Mouse (Mus musculus): ENCODE measurements around the gene Lamtor2. TPM values are rescaled to one million over a fixed set of nuclear protein-coding genes. Genes with fewer than 3 reads are reported as not detected.
A peak's percentile ranks its signal among the peaks of the same experiment; 100 is the strongest.

The Lamtor2 gene
- polyA plus RNA-seq, 3 experiments from 2014 or later = 149 to 189 (median 187) TPM

- ATAC-seq = no peak
These were observed 11.1 kb downstream of the Lamtor2 start for GRCm38 (mm10) chr3:88541622-88542401.

DNA sequence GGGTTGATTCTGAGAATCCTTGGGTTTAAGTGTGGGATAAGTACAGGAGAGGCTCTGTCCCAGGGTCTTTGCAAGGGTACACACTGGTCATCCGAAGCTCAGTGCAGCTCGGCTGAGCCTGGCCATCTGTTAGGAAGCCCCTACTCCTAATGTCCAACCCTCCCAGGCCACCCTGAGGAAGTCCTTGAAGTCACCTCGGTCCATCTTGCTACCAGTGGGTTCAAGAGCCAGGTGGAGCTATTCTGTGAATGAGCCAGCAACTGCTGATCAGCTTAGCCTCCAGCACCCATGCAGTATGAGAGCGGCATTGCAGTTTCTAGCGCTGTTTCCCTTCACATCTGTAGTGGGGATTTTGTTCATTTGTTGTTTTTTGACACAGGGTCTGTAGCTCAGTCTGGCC, 12.8 kb downstream of the Lamtor2 start:
- no peak for ATAC-seq

DNA sequence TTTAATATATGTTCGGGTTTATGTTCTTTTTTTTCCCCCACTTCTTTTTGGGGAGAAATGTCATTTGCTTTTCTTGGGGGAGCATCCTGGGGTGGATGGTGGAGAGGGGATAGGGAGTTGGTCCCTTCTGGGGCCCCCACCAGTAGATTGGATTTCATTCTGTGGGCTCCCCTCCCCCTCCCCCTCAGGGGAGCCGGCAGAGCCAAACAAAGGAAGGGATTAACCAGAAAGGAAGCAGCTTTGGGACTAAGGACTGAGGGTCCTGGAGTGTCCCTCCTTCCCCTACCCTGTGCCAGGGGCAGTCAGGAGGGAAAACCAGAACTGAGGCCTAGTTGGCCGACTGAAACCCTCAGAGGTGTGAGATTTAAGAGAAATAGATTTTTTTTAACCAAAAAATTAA, 13.5 kb downstream of the Lamtor2 start:
- ATAC-seq = no peak

DNA sequence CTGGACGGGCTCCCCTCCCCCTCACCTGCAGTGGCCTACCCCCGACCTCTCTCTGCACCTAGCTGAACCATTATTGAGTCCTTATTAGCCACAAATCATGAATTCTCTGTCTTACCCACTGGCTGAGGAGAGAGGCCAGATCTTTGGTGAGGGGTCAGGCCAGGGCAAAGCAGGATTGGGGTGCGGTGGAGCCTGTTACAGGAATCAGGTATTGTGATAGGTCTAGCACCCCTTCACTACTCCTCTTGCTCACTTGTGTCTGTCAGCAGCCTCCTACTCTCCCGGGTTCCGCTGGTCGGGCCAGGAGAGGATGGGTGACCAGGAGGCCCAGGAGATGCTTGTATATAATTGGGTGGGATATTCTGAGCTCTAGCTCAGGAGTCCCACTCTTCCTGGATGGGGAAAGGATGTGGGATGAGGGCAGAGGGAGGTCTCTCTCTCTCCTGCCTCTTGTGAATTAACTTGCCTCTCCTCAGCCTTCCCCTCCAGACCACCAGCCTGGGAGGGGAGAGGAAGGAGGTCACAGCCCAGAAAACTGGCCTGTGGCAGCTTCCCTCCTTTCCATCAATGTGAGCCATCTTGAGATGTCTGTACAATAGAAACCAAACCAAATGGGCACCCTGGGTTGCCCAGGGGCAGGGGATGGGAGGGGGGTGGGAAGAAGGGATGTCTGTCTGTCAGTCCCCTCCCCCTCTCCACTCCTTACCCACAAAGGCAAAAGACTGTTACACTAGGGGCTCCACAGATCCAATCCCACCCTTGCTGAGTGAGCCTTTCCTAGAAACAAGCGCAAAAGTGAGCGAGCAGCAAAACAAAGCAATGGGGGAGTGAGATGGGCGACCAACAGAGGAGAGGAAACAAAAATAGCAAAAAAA, 14.4 kb downstream of the Lamtor2 start:
- ATAC-seq = no peak

DNA sequence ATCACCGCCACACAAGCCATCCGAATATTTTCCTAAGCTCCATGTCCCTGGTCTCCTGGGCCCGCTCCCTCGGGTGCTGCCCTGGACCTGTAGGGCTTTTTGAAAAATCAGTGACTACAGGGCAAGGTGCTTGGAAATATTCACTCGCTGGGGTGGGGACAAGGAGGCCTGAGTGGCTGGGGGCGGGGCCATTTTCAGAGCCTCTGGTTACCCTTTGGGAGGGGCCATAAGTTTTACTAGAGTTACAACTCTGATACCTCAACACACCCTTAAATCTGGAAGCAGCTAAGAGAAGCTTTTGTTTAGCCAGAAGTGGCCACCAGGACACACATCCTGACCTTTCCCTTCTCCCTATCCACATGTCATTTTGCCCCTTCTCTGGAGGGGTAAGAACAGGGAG, 15.7 kb downstream of the Lamtor2 start:
- ATAC-seq = no peak

DNA sequence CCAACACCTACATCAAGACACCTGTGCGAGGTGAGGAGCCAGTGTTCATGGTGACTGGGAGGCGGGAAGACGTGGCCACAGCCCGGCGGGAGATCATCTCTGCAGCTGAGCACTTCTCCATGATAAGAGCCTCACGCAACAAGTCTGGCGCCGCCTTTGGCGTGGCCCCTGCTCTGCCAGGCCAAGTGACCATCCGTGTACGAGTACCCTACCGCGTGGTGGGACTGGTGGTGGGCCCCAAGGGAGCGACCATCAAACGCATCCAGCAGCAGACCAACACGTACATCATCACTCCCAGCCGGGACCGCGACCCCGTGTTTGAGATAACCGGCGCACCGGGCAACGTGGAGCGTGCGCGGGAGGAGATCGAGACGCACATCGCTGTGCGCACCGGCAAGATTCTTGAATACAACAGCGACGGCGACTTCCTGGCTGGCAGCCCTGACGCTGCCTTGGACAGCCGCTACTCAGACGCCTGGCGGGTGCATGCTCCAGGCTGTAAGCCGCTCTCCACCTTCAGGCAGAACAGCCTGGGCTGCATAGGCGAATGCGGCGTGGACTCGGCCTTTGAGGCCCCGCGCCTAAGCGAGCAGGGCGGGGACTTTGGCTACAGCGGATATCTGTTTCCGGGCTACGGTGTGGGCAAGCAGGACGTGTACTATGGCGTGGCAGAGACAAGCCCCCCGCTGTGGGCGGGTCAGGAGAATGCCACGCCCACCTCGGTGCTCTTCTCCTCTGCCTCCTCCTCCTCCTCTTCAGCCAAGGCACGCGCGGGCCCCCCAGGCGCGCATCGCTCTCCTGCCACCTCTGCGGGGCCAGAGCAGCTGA, 16.6 kb downstream of the Lamtor2 start:
- no peak for ATAC-seq

GRCm38 (mm10) chr3:88535527-88535926, 17.3 kb downstream of the Lamtor2 start:
- no peak for ATAC-seq

DNA sequence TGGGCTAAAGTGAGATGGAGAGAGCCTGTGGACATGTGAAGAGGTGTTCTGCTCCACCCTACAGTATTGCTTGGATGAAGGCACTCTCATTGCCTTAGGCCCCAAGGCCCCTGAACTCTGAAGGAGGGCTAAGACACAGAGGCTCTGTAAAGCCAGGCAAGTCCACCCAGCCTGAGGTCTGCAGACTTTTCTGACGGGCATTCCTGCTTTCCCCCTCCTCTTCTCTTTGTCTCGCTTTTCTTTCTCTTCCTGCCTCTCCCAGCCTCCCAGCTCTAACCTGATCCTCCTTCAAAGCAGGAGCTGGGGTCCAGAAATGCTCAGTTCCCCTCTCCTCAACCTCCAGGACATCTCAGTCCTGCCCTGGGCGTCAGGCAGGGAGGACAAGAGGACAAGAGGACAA, 17.9 kb downstream of the Lamtor2 start:
- ATAC-seq = no peak

DNA sequence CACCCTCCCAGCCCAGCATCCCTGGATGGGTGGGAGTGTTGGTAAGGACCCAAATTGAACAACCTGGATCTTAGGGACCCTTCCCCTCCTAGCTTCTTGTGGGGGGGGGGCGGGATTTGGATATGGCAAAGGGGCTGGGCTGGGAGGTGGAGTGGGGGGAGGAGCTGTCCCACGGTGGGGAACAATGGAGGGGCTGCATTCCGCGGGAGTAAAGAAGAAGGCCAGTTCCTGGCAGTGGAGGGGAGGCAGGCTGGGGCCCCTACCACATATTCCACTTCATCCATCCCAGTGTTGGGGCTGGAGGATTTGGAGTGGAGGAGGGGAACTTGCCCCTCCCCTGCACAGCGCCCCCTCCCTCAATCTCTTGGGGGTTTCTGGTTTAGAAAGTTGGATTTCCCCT, 19.2 kb downstream of the Lamtor2 start:
- no peak for ATAC-seq

GRCm38 (mm10) chr3:88532689-88533511, 20.0 kb downstream of the Lamtor2 start:
- ATAC-seq = no peak

- ATAC-seq = no peak
These were observed 20.6 kb downstream of the Lamtor2 start, which contains the start of gene Mex3a for GRCm38 (mm10) chr3:88532299-88532674. Gene Mex3a (plus strand): TSS chr3:88532395.

DNA sequence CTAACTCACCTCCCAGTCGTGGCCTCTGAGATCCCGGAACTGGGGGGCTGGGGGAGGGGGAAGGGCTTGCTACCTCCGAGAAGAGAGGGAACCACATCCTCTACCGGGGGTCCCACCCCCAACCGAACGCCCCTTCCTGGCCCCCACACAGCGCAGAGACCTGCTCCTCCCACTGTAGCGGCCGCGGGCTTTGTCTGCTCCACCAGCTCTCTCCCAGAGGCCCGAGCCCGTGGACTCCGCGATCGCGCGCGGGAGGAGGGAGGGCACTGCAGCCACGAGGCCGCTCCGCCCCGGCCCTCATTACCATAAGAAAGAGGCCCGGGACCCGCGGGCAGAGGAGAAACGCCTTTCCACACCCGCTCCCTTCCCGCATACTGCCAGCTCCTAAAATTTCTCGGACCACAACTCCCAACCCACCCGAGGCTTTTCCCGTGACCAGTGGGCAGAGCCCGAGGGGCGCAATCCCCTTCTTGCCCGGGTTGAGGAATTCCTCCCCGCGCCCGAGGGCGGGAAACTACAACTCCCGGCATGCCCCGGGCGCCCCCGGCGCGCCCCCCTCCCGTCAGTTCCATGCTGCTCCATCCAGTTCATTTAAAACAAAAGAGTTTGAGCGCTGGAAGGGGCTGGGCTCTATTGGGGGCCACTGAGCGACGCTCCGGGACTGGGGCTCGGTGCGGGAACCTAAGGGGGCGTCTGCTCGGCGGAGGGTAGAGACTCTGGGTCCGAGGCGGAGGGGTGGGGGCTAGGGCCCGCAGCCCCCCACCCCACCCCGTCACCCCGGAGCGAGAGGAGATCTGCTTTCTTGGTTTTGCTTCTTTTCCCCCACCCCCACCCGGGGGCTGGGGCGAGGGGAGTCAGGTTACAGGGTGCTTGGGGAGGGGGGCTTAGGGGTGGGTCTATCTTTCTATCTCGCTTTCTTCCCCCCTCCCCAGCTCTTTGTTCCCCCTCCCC, 21.3 kb downstream of the Lamtor2 start:
- peak; percentile 82 for ATAC-seq

- ATAC-seq = no peak
These were observed 22.6 kb downstream of the Lamtor2 start for GRCm38 (mm10) chr3:88530082-88530864.

DNA sequence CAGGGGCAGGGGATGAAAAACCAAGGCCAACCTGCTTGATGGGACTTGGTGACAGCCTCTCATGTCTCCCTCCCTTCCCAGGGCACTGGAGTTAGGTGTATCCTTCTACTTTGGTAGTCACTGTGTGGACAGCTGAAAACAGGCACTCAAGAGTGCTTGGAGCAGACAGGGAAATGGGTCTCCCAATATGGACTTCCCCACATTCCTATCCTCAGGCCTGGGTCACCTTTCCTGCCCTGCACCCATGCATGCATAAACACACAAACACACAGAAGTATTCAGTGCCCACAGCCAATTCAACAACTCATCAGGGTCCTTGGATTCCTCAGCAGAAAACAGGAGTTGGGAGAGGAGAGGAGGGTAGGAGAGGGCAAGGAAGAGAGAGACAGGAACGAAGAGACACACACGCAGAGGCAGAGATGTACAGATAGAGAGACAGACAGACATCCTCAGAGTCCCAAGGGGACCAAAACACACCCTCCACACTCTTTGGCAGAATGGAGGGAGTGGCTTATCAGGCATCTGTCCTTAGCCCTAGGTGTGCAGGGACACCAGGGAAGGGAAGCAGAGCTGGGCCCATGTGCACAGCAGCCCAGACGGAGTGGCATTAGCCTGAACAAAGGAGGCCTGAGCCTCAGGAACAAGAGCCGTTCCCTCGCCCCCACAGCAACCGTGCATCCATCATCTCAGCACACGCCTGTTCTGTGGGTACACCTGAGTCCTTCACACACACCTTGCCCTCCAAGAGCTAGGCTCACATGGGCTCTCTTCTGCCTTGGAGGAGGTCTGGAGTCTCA, 23.5 kb downstream of the Lamtor2 start:
- ATAC-seq = no peak

DNA sequence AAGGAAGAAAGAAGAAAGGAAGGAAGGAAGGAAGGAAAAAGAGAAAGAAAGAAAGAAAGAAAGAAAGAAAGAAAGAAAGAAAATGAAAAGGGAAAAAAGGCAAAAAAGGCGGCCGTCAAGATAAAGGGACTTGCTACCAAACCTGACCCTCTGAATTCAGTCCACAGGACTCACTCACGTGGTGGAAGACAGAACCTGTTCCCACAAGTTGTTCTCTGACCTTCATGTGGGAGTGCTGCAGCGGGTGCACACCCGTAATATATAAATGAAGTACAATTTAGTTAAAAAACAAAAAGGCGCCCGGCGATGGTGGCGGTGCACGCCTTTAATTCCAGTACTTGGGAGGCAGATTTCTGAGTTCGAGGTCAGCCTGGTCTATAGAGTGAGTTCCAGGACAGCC, 24.2 kb downstream of the Lamtor2 start:
- no peak for ATAC-seq

DNA sequence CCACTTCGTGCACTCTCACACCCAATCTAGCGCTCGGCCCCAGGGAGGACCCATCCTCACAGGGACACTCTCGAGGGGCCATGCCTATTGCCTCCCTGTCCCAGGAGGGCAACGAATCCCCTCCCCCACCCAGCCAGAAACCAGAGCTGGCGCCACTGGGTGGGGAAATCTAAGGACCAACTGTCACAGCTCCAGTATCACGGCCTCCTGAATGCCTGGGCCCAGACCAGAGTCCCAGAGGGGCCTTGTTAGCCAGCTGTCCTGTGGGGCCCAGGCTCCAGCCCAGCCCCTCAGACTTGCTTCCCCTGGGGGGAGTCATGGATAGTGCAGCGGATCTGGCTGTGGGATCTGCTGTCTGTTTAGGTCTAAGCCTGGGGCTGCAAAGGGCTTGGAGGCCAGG, 25.3 kb downstream of the Lamtor2 start:
- ATAC-seq = no peak

DNA sequence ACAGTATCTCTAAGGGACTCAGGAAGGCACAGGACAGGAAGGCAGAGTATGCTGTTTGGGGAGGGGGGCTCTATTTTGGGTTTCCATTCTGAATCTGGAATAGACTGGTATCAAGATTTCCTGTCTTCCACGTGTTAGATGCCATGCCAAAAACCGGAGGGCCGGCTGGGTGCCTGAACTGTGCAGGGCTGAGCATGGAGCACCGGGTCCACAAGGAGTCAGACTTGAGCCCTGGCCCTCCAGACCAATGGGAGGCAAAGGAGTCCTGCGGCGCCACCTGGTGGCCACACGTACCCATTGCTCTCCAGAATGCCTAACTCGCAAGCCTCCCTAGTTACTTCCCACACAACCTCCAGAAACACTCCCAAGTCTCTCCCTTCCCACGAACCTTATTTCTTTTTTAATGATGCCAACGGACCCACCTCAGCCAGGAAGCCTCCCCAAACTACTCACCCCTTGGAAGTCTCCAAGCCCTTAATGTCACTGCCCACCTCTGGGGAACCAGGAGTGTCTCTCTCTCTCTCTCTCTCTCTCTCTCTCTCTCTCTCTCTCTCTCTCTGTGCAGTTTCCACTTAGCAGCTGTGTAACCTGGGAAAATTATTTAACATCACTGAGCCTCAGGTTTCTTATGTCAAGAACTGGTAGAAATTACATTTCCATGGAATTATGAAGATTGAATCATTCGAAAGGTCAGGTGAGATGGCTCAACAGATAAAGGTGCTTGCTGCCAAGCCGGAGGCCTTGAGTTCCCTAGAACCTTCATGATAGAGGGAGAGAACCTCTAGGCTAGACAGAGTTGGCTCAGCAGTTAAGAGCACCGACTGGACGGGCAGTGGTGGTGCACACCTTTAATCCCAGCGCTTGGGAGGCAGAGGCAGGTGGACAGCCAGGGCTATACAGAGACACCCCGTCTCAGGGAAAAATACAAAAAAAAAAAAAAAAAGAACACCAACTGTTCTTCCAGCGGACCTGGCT, 26.4 kb downstream of the Lamtor2 start:
- peak; percentile 60 for ATAC-seq

DNA sequence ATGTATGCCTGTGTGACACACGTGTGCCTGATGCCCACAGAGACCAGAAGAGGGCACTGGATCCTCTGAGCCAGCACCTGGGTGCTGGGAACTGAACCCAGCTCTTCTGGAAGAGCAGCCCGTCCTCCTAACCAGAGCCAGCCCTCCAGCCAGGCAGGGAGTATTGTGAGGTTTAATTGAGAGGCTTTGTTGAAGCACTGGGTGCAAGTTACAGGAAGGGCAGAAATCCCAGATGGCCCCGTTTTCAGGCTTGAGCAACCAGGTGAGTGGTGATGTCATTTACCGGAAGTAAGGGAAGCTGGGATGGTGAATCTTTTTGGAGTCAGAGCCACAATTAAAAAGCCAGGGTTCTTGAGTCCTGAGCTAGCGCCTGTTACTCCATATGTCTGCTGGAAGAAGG, 27.9 kb downstream of the Lamtor2 start:
- ATAC-seq = no peak

Measured in inflammation-experienced regulatory T-cells, adult 6 months (primary cell).